Comparison of ENCODE assay signal across 8 mouse cellular contexts in genomic region chr16:11203600-11204390, GRCm38 (mm10). TPM values are rescaled to one million over a fixed set of nuclear protein-coding genes. Genes with fewer than 3 reads are reported as not detected.
DNase-seq lines count a peak whose midpoint lies in the region; ATAC-seq and TF ChIP-seq lines count a peak whose summit lies in the region.

No protein-coding gene starts in this region.

- peak overlapping the region; percentile 52 for H3K4me3 ChIP-seq in liver, adult 2 months (ENCODE audit: insufficient read depth, low read depth, low read length)
- peak overlapping the region; percentile 94 for H3K4me3 ChIP-seq in bone marrow macrophage, adult 2 months (ENCODE audit: insufficient read depth, low read length)
- H3K4me3 ChIP-seq in hindbrain, embryonic 11.5 days (ENCODE audit: low read depth, low read length), result peak overlapping the region; percentile 84
- H3K4me3 ChIP-seq in midbrain, embryonic 11.5 days (ENCODE audit: low read depth, low read length), result peak overlapping the region; percentile 92

- peak overlapping the region; percentile 42 for H3K9ac ChIP-seq in liver, adult 2 months (ENCODE audit: low read depth, low read length)
- H3K9ac ChIP-seq in hindbrain, embryonic 11.5 days (ENCODE audit: low read depth, low read length), result peak overlapping the region; percentile 89
- H3K9ac ChIP-seq in midbrain, embryonic 11.5 days (ENCODE audit: low read length), result peak overlapping the region; percentile 84

- H3K27ac ChIP-seq in liver, adult 2 months (replicated peaks; ENCODE audit: insufficient read depth, low read depth, low read length), result no peak overlapping the region
- peak overlapping the region; percentile 30; the same call in 1 of the 2 replicates for H3K27ac ChIP-seq in bone marrow macrophage, adult 2 months (ENCODE audit: insufficient read depth, low read depth, low read length)
- no peak overlapping the region for H3K27ac ChIP-seq in hindbrain, embryonic 11.5 days (ENCODE audit: low read depth, low read length)
- H3K27ac ChIP-seq in midbrain, embryonic 11.5 days (ENCODE audit: low read depth, low read length), result no peak overlapping the region; the same call in 1 of the 2 replicates

- H3K79me2 ChIP-seq in liver, adult 2 months (ENCODE audit: control insufficient read depth, insufficient read depth, low read length), result no peaks in the 10 kb centered on the region

- ATAC-seq in hindbrain, embryonic 11.5 days (ENCODE audit: low FRiP score), result peak; percentile 59
- ATAC-seq in midbrain, embryonic 11.5 days (ENCODE audit: low FRiP score), result peak; percentile 50; the same call in 1 of the 2 replicates
- no peak for ATAC-seq in inflammation-experienced regulatory T-cells, adult 6 months

- H3K27me3 ChIP-seq in liver, adult 2 months (ENCODE audit: control insufficient read depth, insufficient read depth, low read length), result no peaks in the 10 kb centered on the region
- H3K27me3 ChIP-seq in hindbrain, embryonic 11.5 days (ENCODE audit: control insufficient read depth, insufficient read depth, low read length), result no peaks in the 10 kb centered on the region
- H3K27me3 ChIP-seq in midbrain, embryonic 11.5 days (ENCODE audit: control insufficient read depth, insufficient read depth, low read length), result no peaks in the 10 kb centered on the region

- 5% methylated on average over 24 of the region's 24 CpGs for WGBS in liver, adult 2 months
- WGBS in hindbrain, embryonic 11.5 days, result 9% methylated on average over 24 of the region's 24 CpGs
- WGBS in midbrain, embryonic 11.5 days, result 9% methylated on average over 24 of the region's 24 CpGs

- H3K4me2 ChIP-seq in hindbrain, embryonic 11.5 days (replicated peaks; ENCODE audit: low read depth, low read length), result peak overlapping the region; percentile 69
- peak overlapping the region; percentile 81 for H3K4me2 ChIP-seq in midbrain, embryonic 11.5 days

- H3K4me1 ChIP-seq in liver, adult 2 months (ENCODE audit: control insufficient read depth, insufficient read depth, low read length), result peaks cover 4% of the 10 kb centered on the region
- peaks cover 10% of the 10 kb centered on the region for H3K4me1 ChIP-seq in bone marrow macrophage, adult 2 months (ENCODE audit: control insufficient read depth, insufficient read depth, low read length)
- H3K4me1 ChIP-seq in hindbrain, embryonic 11.5 days (replicated peaks; ENCODE audit: control insufficient read depth, insufficient read depth, low read length), result peaks cover 6% of the 10 kb centered on the region; the same call in 1 of the 2 replicates
- peaks cover 14% of the 10 kb centered on the region for H3K4me1 ChIP-seq in midbrain, embryonic 11.5 days (ENCODE audit: control insufficient read depth, insufficient read depth, low read length)

- peaks cover 15% of the 10 kb centered on the region; the same call in 1 of the 2 replicates for H3K36me3 ChIP-seq in liver, adult 2 months (ENCODE audit: control insufficient read depth, insufficient read depth, low read length)
- peaks cover 3% of the 10 kb centered on the region; the same call in 1 of the 2 replicates for H3K36me3 ChIP-seq in hindbrain, embryonic 11.5 days (ENCODE audit: control insufficient read depth, insufficient read depth, low read length)
- H3K36me3 ChIP-seq in midbrain, embryonic 11.5 days (ENCODE audit: control insufficient read depth, insufficient read depth, low read length), result peaks cover 2% of the 10 kb centered on the region; the same call in 1 of the 2 replicates

- TF ChIP-seq CTCF in liver, adult 2 months (IDR thresholded peaks at IDR 0.05; ENCODE audit: low read depth, low read length), result no peak
- no peak for TF ChIP-seq CTCF in bone marrow macrophage, adult 2 months (IDR thresholded peaks at IDR 0.05; ENCODE audit: low read depth, low read length)

- H3K9me3 ChIP-seq in hindbrain, embryonic 11.5 days (ENCODE audit: control insufficient read depth, low read length), result no peaks in the 10 kb centered on the region
- H3K9me3 ChIP-seq in midbrain, embryonic 11.5 days (ENCODE audit: control insufficient read depth, low read length), result no peaks in the 10 kb centered on the region

- no peak for TF ChIP-seq POLR2A in liver, adult 2 months (IDR thresholded peaks at IDR 0.05; ENCODE audit: extremely low read depth, insufficient read depth, low read length)
- no peak for TF ChIP-seq POLR2A in bone marrow macrophage, adult 2 months (IDR thresholded peaks at IDR 0.05; ENCODE audit: borderline replicate concordance, low read depth, low read length)

- no peak for DNase-seq in liver, adult 2 months (ENCODE audit: extremely low read depth, low read depth, low spot score)
- no peak for DNase-seq in liver
- DNase-seq in hindbrain, embryonic 11.5 days (ENCODE audit: low spot score), result no peak
- no peak for DNase-seq in midbrain, embryonic 11.5 days (ENCODE audit: low spot score, missing footprints)
- DNase-seq in cerebellum, postnatal 4 days (ENCODE audit: low spot score in 2 of 2), result no peak
- DNase-seq in c-Kit-positive CD71-positive TER-119-positive erythroid progenitor cells, embryonic 14.5 days (ENCODE audit: low spot score), result no peak

RNA-seq across cellular contexts. Expression of gene Rsl1d1, which starts 0.7 kb away (rescaled TPM):
- 25.0 and 28.7 TPM in 2 replicates for total RNA-seq in liver, adult 2 months (2014; rRNA removed)
- 4.2 and 4.5 TPM in 2 replicates for polyA plus RNA-seq in liver, adult 2 months (2012; rRNA removed)
- polyA plus RNA-seq in bone marrow macrophage, adult 2 months (2012; ENCODE audit: insufficient read depth, insufficient read length, missing spikeins), result 51.3 and 53.4 TPM in 2 replicates
- polyA plus RNA-seq in hindbrain, embryonic 11.5 days (2014; fragmentation: Nextera tagmentation; extraction: Ambion mirVana), result 245 and 259 TPM in 2 replicates
- polyA plus RNA-seq in midbrain, embryonic 11.5 days (2014; fragmentation: Nextera tagmentation; extraction: Ambion mirVana), result 276 and 303 TPM in 2 replicates
- 100 to 1,000 TPM; 169 to 217 (median 194) TPM for polyA plus RNA-seq in inflammation-experienced regulatory T-cells, adult 6 months (2017; shearing (Covaris generic))

RNA-seq across cellular contexts. Expression of gene Zc3h7a, which starts 27.6 kb away (rescaled TPM):
- 45.2 and 56.8 TPM in 2 replicates for total RNA-seq in liver, adult 2 months (2014; rRNA removed)
- 17.7 and 25.3 TPM in 2 replicates for polyA plus RNA-seq in liver, adult 2 months (2012; rRNA removed)
- polyA plus RNA-seq in bone marrow macrophage, adult 2 months (2012; ENCODE audit: insufficient read depth, insufficient read length, missing spikeins), result 202 and 221 TPM in 2 replicates
- 104 and 113 TPM in 2 replicates for polyA plus RNA-seq in hindbrain, embryonic 11.5 days (2014; fragmentation: Nextera tagmentation; extraction: Ambion mirVana)
- polyA plus RNA-seq in midbrain, embryonic 11.5 days (2014; fragmentation: Nextera tagmentation; extraction: Ambion mirVana), result 82.2 and 87.5 TPM in 2 replicates
- 100 to 1,000 TPM; 244 to 341 (median 268) TPM for polyA plus RNA-seq in inflammation-experienced regulatory T-cells, adult 6 months (2017; shearing (Covaris generic))

RNA-seq across cellular contexts. Expression of gene Gspt1, which starts 50.3 kb away (rescaled TPM):
- 35.9 and 37.9 TPM in 2 replicates for total RNA-seq in liver, adult 2 months (2014; rRNA removed)
- polyA plus RNA-seq in liver, adult 2 months (2012; rRNA removed), result 17.6 and 19.7 TPM in 2 replicates
- polyA plus RNA-seq in bone marrow macrophage, adult 2 months (2012; ENCODE audit: insufficient read depth, insufficient read length, missing spikeins), result 91.6 and 98.7 TPM in 2 replicates
- 87.4 and 94.3 TPM in 2 replicates for polyA plus RNA-seq in hindbrain, embryonic 11.5 days (2014; fragmentation: Nextera tagmentation; extraction: Ambion mirVana)
- 87.6 and 95.2 TPM in 2 replicates for polyA plus RNA-seq in midbrain, embryonic 11.5 days (2014; fragmentation: Nextera tagmentation; extraction: Ambion mirVana)
- 10 to 100 TPM; 37.7 to 49.5 (median 44.7) TPM for polyA plus RNA-seq in inflammation-experienced regulatory T-cells, adult 6 months (2017; shearing (Covaris generic))
